11 mouse cellular contexts compared by ENCODE assay signal in the genomic region with DNA sequence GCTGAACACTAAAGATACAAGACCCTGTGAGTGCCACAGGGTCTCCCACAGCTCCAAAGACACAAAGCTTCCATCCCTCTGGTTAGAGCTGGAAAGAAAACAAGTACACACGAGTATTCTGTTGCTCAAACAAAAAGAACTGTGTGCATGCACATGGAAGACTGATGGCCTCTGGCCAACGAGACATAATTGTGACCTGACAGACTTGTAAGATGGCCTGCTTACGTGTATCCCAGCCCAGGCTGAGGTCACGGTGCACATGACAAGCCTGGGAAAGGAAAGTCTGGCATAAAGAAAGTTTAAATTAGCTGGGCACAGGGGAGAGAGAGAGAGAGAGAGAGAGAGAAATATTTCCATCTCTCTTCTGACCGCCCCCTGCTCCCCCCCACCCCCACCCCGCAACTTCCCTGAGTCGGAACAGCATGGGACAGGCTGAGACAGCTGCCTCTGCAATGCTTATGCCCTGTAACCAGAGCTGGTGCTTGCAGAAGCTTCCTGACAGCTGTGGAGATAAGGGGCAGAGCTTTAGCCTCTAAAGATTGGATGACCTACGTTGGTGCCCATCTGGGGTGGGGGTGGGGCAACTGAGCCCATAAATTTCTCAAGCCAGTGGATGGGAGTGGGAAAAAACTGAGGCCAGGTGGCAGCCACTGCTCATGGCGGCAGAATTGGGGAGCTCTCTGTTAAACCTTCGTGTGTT. TPM values are rescaled to one million over a fixed set of nuclear protein-coding genes. Genes with fewer than 3 reads are reported as not detected.
A peak's percentile ranks its signal among the peaks of the same experiment; 100 is the strongest.
DNase-seq lines count a peak whose midpoint lies in the region; ATAC-seq and TF ChIP-seq lines count a peak whose summit lies in the region.
"Had no signal": no experiment of that assay in that cellular context is flagged by ENCODE, and none has a peak within 500 bp of the region (broad histone marks: within the 10 kb centered on the region; RNA-seq: fewer than 3 reads in every experiment).

No protein-coding gene starts in this region.

- intact Hi-C loops in gastrocnemius, postnatal 14 days (cut with DNase I; ENCODE audit: low total_unique reads), result no loop called here

- no peaks in the 10 kb centered on the region for H3K9me3 ChIP-seq in heart, embryonic 16.5 days (replicated peaks; ENCODE audit: control insufficient read depth, low read length)
- H3K9me3 ChIP-seq in forebrain, postnatal 0 days (ENCODE audit: low read length), result no peaks in the 10 kb centered on the region

- H3K4me3 ChIP-seq in lung, adult 2 months (replicated peaks; ENCODE audit: extremely low read depth, low read depth, low read length), result no peak overlapping the region
- no peak overlapping the region for H3K4me3 ChIP-seq in heart, embryonic 16.5 days (ENCODE audit: low read length)
- H3K4me3 ChIP-seq in forebrain, postnatal 0 days (ENCODE audit: low read depth, low read length), result no peak overlapping the region
- H3K4me3 ChIP-seq: left cerebral cortex, adult 2 months had no signal

- no peak for TF ChIP-seq POLR2A in lung, adult 2 months (IDR thresholded peaks at IDR 0.05; ENCODE audit: borderline replicate concordance, extremely low read depth, low read depth, low read length)

- H3K4me1 ChIP-seq in lung, adult 2 months (ENCODE audit: control insufficient read depth, insufficient read depth, low read length), result no peaks in the 10 kb centered on the region
- peaks cover 23% of the 10 kb centered on the region for H3K4me1 ChIP-seq in heart, embryonic 16.5 days (ENCODE audit: control insufficient read depth, insufficient read depth, low read length)
- no peaks in the 10 kb centered on the region for H3K4me1 ChIP-seq in forebrain, postnatal 0 days (ENCODE audit: insufficient read depth)

- 24% methylated on average over 10 of the region's 10 CpGs for WGBS in lung, adult 2 months
- WGBS in heart, embryonic 16.5 days, result 11% methylated on average over 10 of the region's 10 CpGs
- WGBS in forebrain, postnatal 0 days, result 40% methylated on average over 10 of the region's 10 CpGs

- peak overlapping the region; percentile 45; the same call in 1 of the 2 replicates for H3K9ac ChIP-seq in heart, embryonic 16.5 days (ENCODE audit: low read length)
- no peak overlapping the region for H3K9ac ChIP-seq in forebrain, postnatal 0 days

- H3K27me3 ChIP-seq in heart, embryonic 16.5 days (ENCODE audit: control insufficient read depth, insufficient read depth, low read length), result no peaks in the 10 kb centered on the region
- no peaks in the 10 kb centered on the region for H3K27me3 ChIP-seq in forebrain, postnatal 0 days (ENCODE audit: insufficient read depth, low read length)

- DNase-seq in gastrocnemius, postnatal 14 days, result peak; percentile 26
- DNase-seq in gastrocnemius, adult 18-20 months (ENCODE audit: low spot score), result no peak
- DNase-seq in lung, postnatal 10 days, result peak; percentile 23
- DNase-seq in lung, adult 2 months, result no peak
- DNase-seq in retina, postnatal 1 day, result peak; percentile 70
- no peak for DNase-seq in forebrain, postnatal 0 days
- DNase-seq: cerebellum, postnatal 25 days had no signal

- H3K36me3 ChIP-seq in heart, embryonic 16.5 days (ENCODE audit: control insufficient read depth, insufficient read depth), result no peaks in the 10 kb centered on the region
- no peaks in the 10 kb centered on the region for H3K36me3 ChIP-seq in forebrain, postnatal 0 days (ENCODE audit: insufficient read depth)

- peak overlapping the region; percentile 47 for H3K4me2 ChIP-seq in heart, embryonic 16.5 days (ENCODE audit: low read depth, low read length)
- H3K4me2 ChIP-seq in forebrain, postnatal 0 days (ENCODE audit: low read depth), result no peak overlapping the region

- TF ChIP-seq CTCF in lung, adult 2 months (IDR thresholded peaks at IDR 0.05; ENCODE audit: insufficient read depth, low read length), result no peak
- no peak for TF ChIP-seq CTCF in forebrain, postnatal 0 days (IDR thresholded peaks at IDR 0.05; ENCODE audit: low read depth)

- ATAC-seq in heart, embryonic 16.5 days (replicated peaks; ENCODE audit: extremely low read depth, insufficient read depth, low FRiP score), result peak; percentile 92
- no peak; the same call in 1 of the 2 replicates for ATAC-seq in forebrain, postnatal 0 days
- no peak for ATAC-seq in megakaryocyte progenitor cell, adult 5-6 weeks (replicated peaks; ENCODE audit: poor library complexity)

- H3K27ac ChIP-seq in heart, embryonic 16.5 days (ENCODE audit: low read length), result peak overlapping the region; percentile 67
- no peak overlapping the region for H3K27ac ChIP-seq in forebrain, postnatal 0 days (ENCODE audit: low read depth, low read length)
- H3K27ac ChIP-seq: left cerebral cortex, adult 2 months had no signal

RNA-seq across cellular contexts. Expression of gene Tnp1, which starts 46.4 kb away (rescaled TPM):
- not detected for total RNA-seq in gastrocnemius, postnatal 14 days (2021)
- total RNA-seq in gastrocnemius, adult 18-20 months (2021), result not detected
- not detected in 2 replicates for polyA plus RNA-seq in lung, adult 2 months (2012; rRNA removed)
- not detected in 2 replicates for polyA plus RNA-seq in heart, embryonic 16.5 days (2015; fragmentation: Nextera tagmentation; extraction: Ambion mirVana)
- total RNA-seq in forebrain, postnatal 0 days (2014; rRNA removed), result not detected in 2 replicates
- not detected in 2 replicates for polyA plus RNA-seq in forebrain, postnatal 0 days (2015; fragmentation: Nextera tagmentation; extraction: Ambion mirVana)
- not detected in 2 replicates for total RNA-seq in megakaryocyte progenitor cell, adult 5-6 weeks (2015)
- not detected in 2 replicates for total RNA-seq in megakaryocyte progenitor cell, adult 5-6 weeks (2017)
- total RNA-seq: heart, postnatal 10 days; left cerebral cortex, adult 2 months had no signal

Comparison
In these comparisons a context has a peak if more than half of its experiments do, and no peak if none do; other contexts are left out.
1. DNase-seq: peak in gastrocnemius, postnatal 14 days (single experiment), lung, postnatal 10 days (single experiment) and retina, postnatal 1 day (single experiment); none in gastrocnemius, adult 18-20 months (single experiment), lung, adult 2 months (single experiment) and forebrain, postnatal 0 days (single experiment).